In genomic region chr11:118445843-118446242, GRCm38 (mm10) we compare ENCODE assay signal across 8 mouse cellular contexts. TPM values are rescaled to one million over a fixed set of nuclear protein-coding genes. Genes with fewer than 3 reads are reported as not detected.
DNase-seq lines count a peak whose midpoint lies in the region; ATAC-seq and TF ChIP-seq lines count a peak whose summit lies in the region.

No protein-coding gene starts in this region.

- no peak overlapping the region for H3K4me2 ChIP-seq in kidney, embryonic 14.5 days (replicated peaks; ENCODE audit: low read depth, low read length)
- H3K4me2 ChIP-seq in embryonic facial prominence, embryonic 12.5 days (replicated peaks), result no peak overlapping the region

- H3K27me3 ChIP-seq in kidney, embryonic 14.5 days (ENCODE audit: control insufficient read depth, insufficient read depth, low read length), result no peaks in the 10 kb centered on the region
- H3K27me3 ChIP-seq in embryonic facial prominence, embryonic 12.5 days, result no peaks in the 10 kb centered on the region

- H3K9ac ChIP-seq in kidney, embryonic 14.5 days (ENCODE audit: low read depth, low read length), result no peak overlapping the region
- H3K9ac ChIP-seq in embryonic facial prominence, embryonic 12.5 days, result no peak overlapping the region

- peak; percentile 98 for TF ChIP-seq CTCF in bone marrow, adult 2 months (IDR thresholded peaks at IDR 0.05; ENCODE audit: control insufficient read depth, insufficient read depth, low read length)

- no peak for TF ChIP-seq POLR2A in bone marrow, adult 2 months (IDR thresholded peaks at IDR 0.05; ENCODE audit: borderline replicate concordance, control insufficient read depth, low read depth, low read length)

- WGBS in kidney, embryonic 14.5 days, result 15% methylated on average over 3 of the region's 3 CpGs
- 11% methylated on average over 3 of the region's 3 CpGs for WGBS in bone marrow, adult 2 months
- WGBS in embryonic facial prominence, embryonic 12.5 days, result 13% methylated on average over 3 of the region's 3 CpGs

- H3K4me1 ChIP-seq in kidney, embryonic 14.5 days (ENCODE audit: control insufficient read depth, insufficient read depth, low read length), result no peaks in the 10 kb centered on the region
- no peaks in the 10 kb centered on the region for H3K4me1 ChIP-seq in bone marrow, adult 2 months (ENCODE audit: control insufficient read depth, insufficient read depth, low read length)
- H3K4me1 ChIP-seq in embryonic facial prominence, embryonic 12.5 days, result peaks cover 9% of the 10 kb centered on the region; the same call in 1 of the 2 replicates

- no peak; the same call in 1 of the 2 replicates for ATAC-seq in kidney, embryonic 14.5 days (ENCODE audit: low FRiP score, low TSS enrichment)
- ATAC-seq in embryonic facial prominence, embryonic 12.5 days (ENCODE audit: insufficient number of reproducible peaks, insufficient read depth, low FRiP score, low TSS enrichment), result peak; percentile 23; the same call in 1 of the 2 replicates

- H3K9me3 ChIP-seq in kidney, embryonic 14.5 days (ENCODE audit: control insufficient read depth, low read length), result no peaks in the 10 kb centered on the region
- no peaks in the 10 kb centered on the region for H3K9me3 ChIP-seq in embryonic facial prominence, embryonic 12.5 days

- H3K4me3 ChIP-seq in kidney, embryonic 14.5 days (ENCODE audit: low read length), result no peak overlapping the region
- no peak overlapping the region for H3K4me3 ChIP-seq in bone marrow, adult 2 months (replicated peaks; ENCODE audit: control insufficient read depth, low read depth, low read length)
- no peak overlapping the region for H3K4me3 ChIP-seq in embryonic facial prominence, embryonic 12.5 days

- DNase-seq in kidney, adult 18-20 months, result peak; percentile 69
- peak; percentile 84 for DNase-seq in heart, postnatal 4 days
- DNase-seq in layer of hippocampus, postnatal 14 days (ENCODE audit: low spot score in 2 of 2), result peak; percentile 61 to 73
- DNase-seq in lung, postnatal 4 days, result peak; percentile 55 to 79
- DNase-seq in right cerebral cortex, postnatal 10 days (ENCODE audit: low spot score in 2 of 2), result peak; percentile 74 to 79

- no peaks in the 10 kb centered on the region for H3K36me3 ChIP-seq in kidney, embryonic 14.5 days (ENCODE audit: control insufficient read depth, insufficient read depth, low read length)
- H3K36me3 ChIP-seq in embryonic facial prominence, embryonic 12.5 days, result no peaks in the 10 kb centered on the region

- no peak overlapping the region for H3K27ac ChIP-seq in kidney, embryonic 14.5 days (ENCODE audit: low read depth, low read length)
- H3K27ac ChIP-seq in bone marrow, adult 2 months (ENCODE audit: control insufficient read depth, insufficient read depth, low read depth, low read length, poor library complexity), result no peak overlapping the region
- no peak overlapping the region for H3K27ac ChIP-seq in embryonic facial prominence, embryonic 12.5 days

RNA-seq across cellular contexts. Expression of gene C1qtnf1, which starts 17.8 kb away (rescaled TPM):
- 2.8 and 4.0 TPM in 2 replicates for polyA plus RNA-seq in kidney, embryonic 14.5 days (2014; fragmentation: Nextera tagmentation; extraction: Ambion mirVana)
- polyA plus RNA-seq in bone marrow, adult 2 months (2011; ENCODE audit: insufficient read depth, insufficient read length, low replicate concordance, missing spikeins), result 1.5 and 1.8 TPM in 2 replicates
- 5.7 and 6.7 TPM in 2 replicates for polyA plus RNA-seq in embryonic facial prominence, embryonic 12.5 days (2016; fragmentation: Nextera tagmentation; extraction: Ambion mirVana)
- total RNA-seq in heart, postnatal 4 days (2021), result 10 to 100 TPM; 21.2 to 25.1 TPM
- total RNA-seq in layer of hippocampus, postnatal 14 days (2021), result 1 to 10 TPM; 3.9 to 5.3 TPM

RNA-seq across cellular contexts. Expression of gene Cant1, which starts 27.0 kb away (rescaled TPM):
- polyA plus RNA-seq in kidney, embryonic 14.5 days (2014; fragmentation: Nextera tagmentation; extraction: Ambion mirVana), result 19.0 and 24.1 TPM in 2 replicates
- polyA plus RNA-seq in bone marrow, adult 2 months (2011; ENCODE audit: insufficient read depth, insufficient read length, low replicate concordance, missing spikeins), result 8.3 and 14.6 TPM in 2 replicates
- 33.4 and 35.5 TPM in 2 replicates for polyA plus RNA-seq in embryonic facial prominence, embryonic 12.5 days (2016; fragmentation: Nextera tagmentation; extraction: Ambion mirVana)
- total RNA-seq in heart, postnatal 4 days (2021), result 10 to 100 TPM; 19.6 to 20.2 TPM
- 10 to 100 TPM; 37.0 to 40.6 TPM for total RNA-seq in layer of hippocampus, postnatal 14 days (2021)

RNA-seq across cellular contexts. Expression of gene Engase, which starts 30.8 kb away (rescaled TPM):
- polyA plus RNA-seq in kidney, embryonic 14.5 days (2014; fragmentation: Nextera tagmentation; extraction: Ambion mirVana), result 3.9 and 9.7 TPM in 2 replicates
- 7.4 and 15.0 TPM in 2 replicates for polyA plus RNA-seq in bone marrow, adult 2 months (2011; ENCODE audit: insufficient read depth, insufficient read length, low replicate concordance, missing spikeins)
- 7.1 and 8.9 TPM in 2 replicates for polyA plus RNA-seq in embryonic facial prominence, embryonic 12.5 days (2016; fragmentation: Nextera tagmentation; extraction: Ambion mirVana)
- 1 to 10 TPM; 4.0 to 5.8 TPM for total RNA-seq in heart, postnatal 4 days (2021)
- total RNA-seq in layer of hippocampus, postnatal 14 days (2021), result 10 to 100 TPM; 14.7 to 18.4 TPM

RNA-seq across cellular contexts. Expression of gene Lgals3bp, which starts 44.0 kb away (rescaled TPM):
- polyA plus RNA-seq in kidney, embryonic 14.5 days (2014; fragmentation: Nextera tagmentation; extraction: Ambion mirVana), result 11.8 and 13.0 TPM in 2 replicates
- polyA plus RNA-seq in bone marrow, adult 2 months (2011; ENCODE audit: insufficient read depth, insufficient read length, low replicate concordance, missing spikeins), result 43.9 and 52.7 TPM in 2 replicates
- polyA plus RNA-seq in embryonic facial prominence, embryonic 12.5 days (2016; fragmentation: Nextera tagmentation; extraction: Ambion mirVana), result 1.4 and 2.7 TPM in 2 replicates
- total RNA-seq in heart, postnatal 4 days (2021), result 10 to 100 TPM; 20.2 to 24.4 TPM
- 10 to 100 TPM; 11.1 to 14.4 TPM for total RNA-seq in layer of hippocampus, postnatal 14 days (2021)
